Mouse (Mus musculus): ENCODE results near the gene Tmem19. TPM values are rescaled to one million over a fixed set of nuclear protein-coding genes. Genes with fewer than 3 reads are reported as not detected.

Gene Tmem19
- polyA plus RNA-seq, 1 experiment from 2014 or later = 47.4 TPM

- H3K9me3 ChIP-seq (replicated peaks; ENCODE audit: low read length) = no peaks in the 10 kb centered on the region
- no peaks in the 10 kb centered on the region for H3K36me3 ChIP-seq (ENCODE audit: insufficient read depth, low read length)
- no peak overlapping the region for H3K4me3 ChIP-seq (replicated peaks; ENCODE audit: low read depth, low read length)
- H3K27ac ChIP-seq = no peak overlapping the region
- H3K4me1 ChIP-seq (replicated peaks; ENCODE audit: insufficient read depth, low read length) = 0 out of 2 replicates have a peak, but pooled peaks cover 5% of the 10 kb centered on the region
- no peak for TF ChIP-seq CTCF (IDR thresholded peaks at IDR 0.05; ENCODE audit: low read depth)
- H3K9ac ChIP-seq (ENCODE audit: low read depth, low read length) = no peak overlapping the region
- no peaks in the 10 kb centered on the region for H3K27me3 ChIP-seq (ENCODE audit: insufficient read depth, low read length)
- no peak for ATAC-seq (replicated peaks; ENCODE audit: low FRiP score, low read depth)
- H3K4me2 ChIP-seq (ENCODE audit: low read length) = no peak overlapping the region
- 86% methylated on average over 2 of the region's 2 CpGs for WGBS
- DNase-seq (ENCODE audit: low spot score) = no peak
These were observed 11.4 kb downstream of the Tmem19 start for GRCm38 (mm10) chr10:115350810-115351397.

- 62% methylated on average over 7 of the region's 7 CpGs for WGBS
- no peak for TF ChIP-seq CTCF (IDR thresholded peaks at IDR 0.05; ENCODE audit: low read depth)
- Histone ChIP-seq H3K4me3 (replicated peaks; ENCODE audit: low read depth, low read length) (no peak overlapping the region), H3K36me3 (ENCODE audit: insufficient read depth, low read length) (no peaks in the 10 kb centered on the region), H3K4me1 (replicated peaks; ENCODE audit: insufficient read depth, low read length) (0 out of 2 replicates have a peak, but pooled peaks cover 5% of the 10 kb centered on the region), H3K9ac (ENCODE audit: low read depth, low read length) (no peak overlapping the region), H3K27ac (0 out of 2 replicates have a peak overlapping the region, but pooled peaks have one; percentile 36), H3K9me3 (replicated peaks; ENCODE audit: low read length) (no peaks in the 10 kb centered on the region), H3K27me3 (ENCODE audit: insufficient read depth, low read length) (no peaks in the 10 kb centered on the region), H3K4me2 (ENCODE audit: low read length) (0 out of 2 replicates have a peak overlapping the region, but pooled peaks have one; percentile 5)
- no peak for DNase-seq (ENCODE audit: low spot score)
- peak; percentile 70 for ATAC-seq (replicated peaks; ENCODE audit: low FRiP score, low read depth)
These were observed 12.8 kb downstream of the Tmem19 start for GRCm38 (mm10) chr10:115349509-115349908.

GRCm38 (mm10) chr10:115349029-115349428 lies 13.3 kb downstream of the Tmem19 start:
- Histone ChIP-seq H3K9me3 (replicated peaks; ENCODE audit: low read length) (no peaks in the 10 kb centered on the region), H3K27me3 (ENCODE audit: insufficient read depth, low read length) (no peaks in the 10 kb centered on the region), H3K4me3 (replicated peaks; ENCODE audit: low read depth, low read length) (no peak overlapping the region), H3K27ac (0 out of 2 replicates have a peak overlapping the region, but pooled peaks have one; percentile 36), H3K9ac (ENCODE audit: low read depth, low read length) (no peak overlapping the region), H3K4me1 (replicated peaks; ENCODE audit: insufficient read depth, low read length) (0 out of 2 replicates have a peak, but pooled peaks cover 5% of the 10 kb centered on the region), H3K36me3 (ENCODE audit: insufficient read depth, low read length) (no peaks in the 10 kb centered on the region), H3K4me2 (ENCODE audit: low read length) (no peak overlapping the region)
- DNase-seq (ENCODE audit: low spot score) = peak; percentile 10
- 56% methylated on average over 10 of the region's 10 CpGs for WGBS
- peak; percentile 88 for ATAC-seq (replicated peaks; ENCODE audit: low FRiP score, low read depth)
- no peak for TF ChIP-seq CTCF (IDR thresholded peaks at IDR 0.05; ENCODE audit: low read depth)

- no peak for TF ChIP-seq CTCF (IDR thresholded peaks at IDR 0.05; ENCODE audit: low read depth)
- 77% methylated on average over 6 of the region's 6 CpGs for WGBS
- no peak for ATAC-seq (replicated peaks; ENCODE audit: low FRiP score, low read depth)
- Histone ChIP-seq H3K9me3 (replicated peaks; ENCODE audit: low read length) (no peaks in the 10 kb centered on the region), H3K27me3 (ENCODE audit: insufficient read depth, low read length) (no peaks in the 10 kb centered on the region), H3K9ac (ENCODE audit: low read depth, low read length) (no peak overlapping the region), H3K4me2 (ENCODE audit: low read length) (no peak overlapping the region), H3K27ac (no peak overlapping the region), H3K4me3 (replicated peaks; ENCODE audit: low read depth, low read length) (no peak overlapping the region), H3K4me1 (replicated peaks; ENCODE audit: insufficient read depth, low read length) (0 out of 2 replicates have a peak, but pooled peaks cover 5% of the 10 kb centered on the region), H3K36me3 (ENCODE audit: insufficient read depth, low read length) (no peaks in the 10 kb centered on the region; the same call in 1 of the 2 replicates)
- DNase-seq (ENCODE audit: low spot score) = no peak
These were observed 14.2 kb downstream of the Tmem19 start for GRCm38 (mm10) chr10:115348131-115348530.

DNA sequence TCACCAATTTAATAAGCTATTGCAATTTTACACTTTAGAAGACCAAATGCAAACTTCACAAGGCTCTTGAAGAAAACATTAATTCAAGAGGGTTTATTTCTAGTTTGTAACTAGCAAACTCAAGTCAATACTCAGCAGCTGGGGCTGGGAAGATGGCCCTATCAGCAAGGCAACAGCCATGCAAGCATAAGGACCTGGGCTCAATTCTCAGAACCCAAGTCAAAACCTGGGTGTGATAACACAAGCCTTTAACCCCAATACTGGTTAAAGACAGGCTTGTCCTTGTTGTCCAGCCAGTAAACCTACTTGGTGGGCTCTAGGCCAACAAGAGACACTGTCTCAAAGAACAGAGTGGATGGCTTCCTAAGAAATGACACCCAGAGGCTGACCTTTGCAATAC lies 15.9 kb downstream of the Tmem19 start:
- ATAC-seq (replicated peaks; ENCODE audit: low FRiP score, low read depth) = no peak
- Histone ChIP-seq H3K4me1 (replicated peaks; ENCODE audit: insufficient read depth, low read length) (0 out of 2 replicates have a peak, but pooled peaks cover 5% of the 10 kb centered on the region), H3K4me2 (ENCODE audit: low read length) (no peak overlapping the region), H3K36me3 (ENCODE audit: insufficient read depth, low read length) (no peaks in the 10 kb centered on the region; the same call in 1 of the 2 replicates), H3K4me3 (replicated peaks; ENCODE audit: low read depth, low read length) (no peak overlapping the region), H3K9ac (ENCODE audit: low read depth, low read length) (no peak overlapping the region), H3K9me3 (replicated peaks; ENCODE audit: low read length) (no peaks in the 10 kb centered on the region), H3K27ac (no peak overlapping the region), H3K27me3 (ENCODE audit: insufficient read depth, low read length) (no peaks in the 10 kb centered on the region)
- no peak for DNase-seq (ENCODE audit: low spot score)
- no peak for TF ChIP-seq CTCF (IDR thresholded peaks at IDR 0.05; ENCODE audit: low read depth)

GRCm38 (mm10) chr10:115342771-115343425 lies 19.4 kb downstream of the Tmem19 start:
- H3K36me3 ChIP-seq (ENCODE audit: insufficient read depth, low read length) = no peaks in the 10 kb centered on the region; the same call in 1 of the 2 replicates
- WGBS = 91% methylated on average over 4 of the region's 4 CpGs
- no peak overlapping the region for H3K4me3 ChIP-seq (replicated peaks; ENCODE audit: low read depth, low read length)
- no peak overlapping the region for H3K9ac ChIP-seq (ENCODE audit: low read depth, low read length)
- H3K4me1 ChIP-seq (replicated peaks; ENCODE audit: insufficient read depth, low read length) = no peaks in the 10 kb centered on the region
- H3K27me3 ChIP-seq (ENCODE audit: insufficient read depth, low read length) = no peaks in the 10 kb centered on the region
- no peaks in the 10 kb centered on the region for H3K9me3 ChIP-seq (replicated peaks; ENCODE audit: low read length)
- no peak for DNase-seq (ENCODE audit: low spot score)
- TF ChIP-seq CTCF (IDR thresholded peaks at IDR 0.05; ENCODE audit: low read depth) = no peak
- no peak overlapping the region for H3K27ac ChIP-seq
- no peak for ATAC-seq (replicated peaks; ENCODE audit: low FRiP score, low read depth)
- no peak overlapping the region for H3K4me2 ChIP-seq (ENCODE audit: low read length)

Measured in kidney, postnatal 0 days (tissue).